Mouse (Mus musculus) MEL (cell line): ENCODE measurements around the gene Uvssa. TPM values are rescaled to one million over a fixed set of nuclear protein-coding genes. Genes with fewer than 3 reads are reported as not detected.

ENCODE experiments used
- DNase-seq: peaks from one replicate; pipeline ENCODE4 v3.0.0; 2011; ENCODE audit warnings: low read depth, low spot score
- H3K27ac ChIP-seq: 2 replicates; pipeline ENCODE4 v1.5.1; 2012; ENCODE audit warnings: low read depth, mild to moderate bottlenecking, control low read depth, low read length, moderate library complexity; ENCODE audit not compliant: control insufficient read depth
- H3K27me3 ChIP-seq, 2 experiments: fragments of 150-350 bp in 1 of 2; sonication (generic) in 1 of 2; 2 replicates each; pipeline ENCODE4 v1.6.1; 2012; ENCODE audit warnings: low read length in 2 of 2, mild to moderate bottlenecking in 2 of 2, improper control_type of control experiment in 1 of 2, moderate library complexity in 1 of 2; ENCODE audit not compliant: insufficient read depth in 2 of 2, control insufficient read depth in 1 of 2
- H3K36me3 ChIP-seq, 2 experiments: 2 replicates each; pipeline ENCODE4 v1.6.1; 2012 to 2014; ENCODE audit warnings: low read length in 2 of 2, improper control_type of control experiment in 1 of 2, inconsistent platforms in 1 of 2, mild to moderate bottlenecking in 1 of 2; ENCODE audit not compliant: insufficient read depth in 2 of 2, control insufficient read depth in 1 of 2
- H3K4me1 ChIP-seq, 2 experiments: fragments of 150-350 bp in 1 of 2; sonication (generic) in 1 of 2; 2 replicates each; pipeline ENCODE4 v1.6.1; 2012; ENCODE audit warnings: low read length in 2 of 2, improper control_type of control experiment in 1 of 2, mild to moderate bottlenecking in 1 of 2; ENCODE audit not compliant: insufficient read depth in 2 of 2, control insufficient read depth in 1 of 2
- H3K4me3 ChIP-seq, 2 experiments: fragments of 150-350 bp in 1 of 2; sonication (generic) in 1 of 2; 2 replicates each; pipeline ENCODE4 v1.5.1; 2012; ENCODE audit warnings: low read depth in 2 of 2, low read length in 2 of 2, mild to moderate bottlenecking in 2 of 2, moderate library complexity in 2 of 2, control low read depth in 1 of 2, improper control_type of control experiment in 1 of 2; ENCODE audit not compliant: control insufficient read depth in 1 of 2, insufficient read depth in 1 of 2
- H3K79me2 ChIP-seq: 2 replicates; pipeline ENCODE4 v1.6.1; 2012; ENCODE audit warnings: mild to moderate bottlenecking, low read length, moderate library complexity; ENCODE audit not compliant: control insufficient read depth, poor library complexity, insufficient read depth
- H3K9ac ChIP-seq: 2 replicates; pipeline ENCODE4 v1.6.1; 2012; ENCODE audit warnings: low read depth, mild to moderate bottlenecking, control low read depth, low read length, moderate library complexity; ENCODE audit not compliant: control insufficient read depth, poor library complexity, severe bottlenecking
- H3K9me3 ChIP-seq: fragments of 150-350 bp; sonication (generic); replicated peaks from 2 replicates; pipeline ENCODE4 v1.6.1; 2012; ENCODE audit warnings: mild to moderate bottlenecking, low read length, improper control_type of control experiment, moderate library complexity; ENCODE audit not compliant: insufficient read depth
- E2F4 ChIP-seq: IDR thresholded peaks from 2 replicates; pipeline ENCODE4 v1.6.1; 2011; ENCODE audit warnings: low read depth, low read length, improper control_type of control experiment, borderline replicate concordance
- ELF1 ChIP-seq: IDR thresholded peaks from 2 replicates; pipeline ENCODE4 v1.6.1; 2014; ENCODE audit warnings: low read depth, mild to moderate bottlenecking, inconsistent platforms, low read length, improper control_type of control experiment, moderate library complexity
- GABPA ChIP-seq: IDR thresholded peaks from 2 replicates; pipeline ENCODE4 v1.6.1; 2012; ENCODE audit warnings: low read depth, mild to moderate bottlenecking, inconsistent platforms, low read length, improper control_type of control experiment, moderate library complexity
- GATA1 ChIP-seq: IDR thresholded peaks from 2 replicates; pipeline ENCODE4 v1.6.1; 2011; ENCODE audit warnings: low read depth, low read length, improper control_type of control experiment
- KAT2A ChIP-seq: conservative IDR thresholded peaks from 2 replicates; pipeline ENCODE4 v1.6.1; 2012; ENCODE audit warnings: low read depth, low read length, improper control_type of control experiment, inconsistent platforms
- MAX ChIP-seq: IDR thresholded peaks from 2 replicates; pipeline ENCODE4 v1.6.1; 2011; ENCODE audit warnings: low read length, improper control_type of control experiment
- MEF2A ChIP-seq: IDR thresholded peaks from 2 replicates; pipeline ENCODE4 v1.6.1; 2014; ENCODE audit warnings: low read depth, mild to moderate bottlenecking, inconsistent platforms, low read length, improper control_type of control experiment; ENCODE audit not compliant: poor library complexity, insufficient replicate concordance, severe bottlenecking; ENCODE audit errors: extremely low read depth
- POLR2A ChIP-seq, 2 experiments: IDR thresholded peaks; 2 replicates each; pipeline ENCODE4 v1.6.1; 2011 to 2012; ENCODE audit warnings: low read length in 2 of 2, mild to moderate bottlenecking in 2 of 2, control low read depth in 1 of 2, improper control_type of control experiment in 1 of 2, low read depth in 1 of 2, moderate library complexity in 1 of 2; ENCODE audit not compliant: control insufficient read depth in 1 of 2, insufficient read depth in 1 of 2, poor library complexity in 1 of 2
- POLR2AphosphoS5 ChIP-seq: IDR thresholded peaks from 2 replicates; pipeline ENCODE4 v1.6.1; 2012; ENCODE audit warnings: low read depth, borderline replicate concordance, mild to moderate bottlenecking, inconsistent platforms, low read length, moderate library complexity, mixed read lengths
- RCOR1 ChIP-seq: IDR thresholded peaks from 2 replicates; pipeline ENCODE4 v1.6.1; 2012; ENCODE audit warnings: low read depth, mild to moderate bottlenecking, inconsistent platforms, low read length, improper control_type of control experiment
- SMC3 ChIP-seq: IDR thresholded peaks from 2 replicates; pipeline ENCODE4 v1.6.1; 2011; ENCODE audit warnings: low read depth, low read length, improper control_type of control experiment
- TBP ChIP-seq: IDR thresholded peaks from 2 replicates; pipeline ENCODE4 v1.8.0; 2011; ENCODE audit warnings: low read depth, low read length, improper control_type of control experiment
- ZC3H11A ChIP-seq: IDR thresholded peaks from 2 replicates; pipeline ENCODE4 v1.6.1; 2012; ENCODE audit warnings: low read depth, mild to moderate bottlenecking, inconsistent platforms, low read length, improper control_type of control experiment
- ZKSCAN1 ChIP-seq: IDR thresholded peaks from 2 replicates; pipeline ENCODE4 v1.6.1; 2012; ENCODE audit warnings: low read depth, mild to moderate bottlenecking, inconsistent platforms, low read length, improper control_type of control experiment, moderate library complexity
- ZMIZ1 ChIP-seq: IDR thresholded peaks from 2 replicates; pipeline ENCODE4 v1.6.1; 2012; ENCODE audit warnings: low read depth, mild to moderate bottlenecking, inconsistent platforms, low read length, improper control_type of control experiment, moderate library complexity
- ZNF384 ChIP-seq: IDR thresholded peaks from 2 replicates; pipeline ENCODE4 v1.6.1; 2012; ENCODE audit warnings: low read depth, mild to moderate bottlenecking, inconsistent platforms, low read length, improper control_type of control experiment
- polyA plus RNA-seq, 2 experiments: library from polyadenylated mRNA; stranded (reverse) in 1 of 2; unstranded in 1 of 2; fragments of >175 nt in 1 of 2; fragments of >200 nt in 1 of 2; gene quantifications; 2 replicates each; pipeline versions ENCODE4 v1.2.1 to v1.2.4; 2012; ENCODE audit warnings: low replicate concordance in 2 of 2, low read depth in 1 of 2; ENCODE audit not compliant: insufficient read length in 2 of 2, insufficient read depth in 1 of 2, missing spikeins in 1 of 2
- total RNA-seq: library from RNA; depleted of rRNA; stranded (reverse); fragments of 300-350 nt; gene quantifications from 2 replicates; pipeline ENCODE4 v1.2.3, GENCODE M21; 2012

The Uvssa gene
- total and polyA plus RNA-seq, 3 experiments = 6.3 to 10.6 TPM; not detected in 1

DNA sequence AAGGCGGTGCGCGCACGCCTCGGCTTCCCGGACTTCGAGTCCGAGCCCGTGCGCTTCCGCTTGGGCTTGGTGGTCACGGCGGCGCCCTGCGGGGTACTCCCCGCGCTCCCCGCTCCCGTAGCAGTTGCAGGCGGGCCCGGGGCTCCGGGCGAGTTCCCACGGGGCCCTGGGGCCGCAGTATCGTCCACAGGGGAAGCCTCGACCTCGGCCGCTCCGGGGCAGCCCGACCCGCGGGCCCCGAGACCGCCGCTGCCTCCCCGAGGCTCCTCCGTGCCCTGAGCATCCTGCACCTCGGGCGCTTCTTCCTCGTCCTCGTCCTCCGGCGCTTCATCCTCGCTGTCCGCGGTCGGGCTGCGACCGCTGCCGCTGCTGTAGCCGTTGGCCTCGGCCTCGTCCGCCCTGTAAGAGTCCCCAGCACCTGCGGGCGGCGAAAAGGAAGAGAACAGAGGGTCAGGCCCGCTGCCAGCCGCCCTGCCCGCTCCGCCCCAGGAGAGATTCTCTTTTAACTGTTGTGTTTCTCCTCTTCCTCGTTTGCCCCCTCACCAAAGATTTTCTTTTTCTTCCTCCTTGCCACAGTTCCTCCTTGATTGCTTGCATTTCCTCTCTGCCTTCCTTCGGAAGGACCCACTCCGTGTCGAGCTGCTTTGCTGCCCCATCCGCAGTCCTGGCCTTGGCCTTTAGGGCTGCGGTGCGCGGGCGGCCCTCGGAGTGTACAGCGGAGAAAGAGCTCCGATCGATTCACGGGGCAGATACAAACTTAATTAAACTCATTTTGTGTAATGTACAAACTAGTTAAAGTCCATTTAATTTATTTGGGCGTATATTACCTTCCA, 53.0 kb downstream of the Uvssa start:
- Histone ChIP-seq H3K79me2 (no peaks in the 10 kb centered on the region), H3K9ac (no peak overlapping the region), H3K4me1 (no peaks in the 10 kb centered on the region), H3K9me3 (no peaks in the 10 kb centered on the region), H3K27me3 (no peaks in the 10 kb centered on the region), H3K27ac (no peak overlapping the region), H3K4me3 (no peak overlapping the region), H3K36me3 (no peaks in the 10 kb centered on the region)
- no peak for DNase-seq
- no peak for TF ChIP-seq ZNF384
- TF ChIP-seq ZMIZ1 = no peak
- no peak for TF ChIP-seq MAX
- TF ChIP-seq GATA1 = no peak
- no peak for TF ChIP-seq ZC3H11A
- TF ChIP-seq POLR2AphosphoS5 = no peak

DNA sequence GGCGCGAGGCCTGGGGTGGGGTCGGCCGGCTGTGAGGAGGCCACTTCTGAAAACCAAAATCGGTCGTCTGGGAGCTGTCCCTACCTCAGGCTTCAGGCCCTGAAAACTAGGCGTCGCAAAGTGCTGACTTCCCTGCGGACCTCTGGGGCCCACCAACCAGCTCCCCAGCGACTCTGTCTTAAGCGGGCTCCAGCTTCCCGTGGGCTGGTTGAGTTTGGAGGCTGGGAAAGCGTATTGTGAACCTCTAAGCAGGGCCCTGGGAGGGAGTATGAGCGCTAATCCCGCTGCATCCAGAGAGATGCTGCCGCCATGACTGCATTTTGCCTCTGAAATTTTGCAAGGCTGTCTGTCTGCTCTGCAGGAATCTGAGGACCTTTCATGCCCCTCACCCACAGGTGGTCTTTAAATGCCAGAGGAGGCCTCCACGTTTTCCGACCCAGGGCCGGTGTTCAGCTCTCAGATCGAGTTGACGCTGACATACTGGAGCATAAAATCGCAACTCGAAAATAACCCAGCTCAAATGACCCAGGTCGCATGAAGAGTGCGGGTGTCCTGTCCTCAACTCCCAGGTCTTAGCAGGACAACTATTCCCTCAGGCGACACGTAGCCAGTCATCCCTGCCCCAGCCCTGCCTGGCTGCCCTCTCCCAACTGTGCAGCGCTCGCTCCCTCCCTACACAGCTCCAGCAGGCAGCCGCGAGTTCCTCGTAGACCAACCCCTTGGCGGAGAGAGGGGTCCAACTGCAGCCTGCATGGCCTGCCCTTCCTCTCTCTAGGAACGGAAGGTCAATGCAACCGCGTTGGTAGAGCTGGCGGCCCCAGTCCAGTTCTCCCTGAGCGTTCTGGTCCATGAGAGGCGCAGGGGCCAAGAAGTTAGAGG, 53.9 kb downstream of the Uvssa start:
- Histone ChIP-seq H3K4me3 (no peak overlapping the region), H3K79me2 (no peaks in the 10 kb centered on the region), H3K27me3 (no peaks in the 10 kb centered on the region), H3K4me1 (no peaks in the 10 kb centered on the region), H3K36me3 (no peaks in the 10 kb centered on the region), H3K9ac (no peak overlapping the region), H3K27ac (no peak overlapping the region), H3K9me3 (no peaks in the 10 kb centered on the region)
- TF ChIP-seq ZMIZ1 (no peak), POLR2A (IDR thresholded peaks at IDR 0.05; ENCODE audit: control insufficient read depth in 1 of 2, insufficient read depth in 1 of 2, low read depth in 1 of 2, low read length in 2 of 2, poor library complexity in 1 of 2) (no peak), ELF1 (no peak)
- no peak for DNase-seq

DNA sequence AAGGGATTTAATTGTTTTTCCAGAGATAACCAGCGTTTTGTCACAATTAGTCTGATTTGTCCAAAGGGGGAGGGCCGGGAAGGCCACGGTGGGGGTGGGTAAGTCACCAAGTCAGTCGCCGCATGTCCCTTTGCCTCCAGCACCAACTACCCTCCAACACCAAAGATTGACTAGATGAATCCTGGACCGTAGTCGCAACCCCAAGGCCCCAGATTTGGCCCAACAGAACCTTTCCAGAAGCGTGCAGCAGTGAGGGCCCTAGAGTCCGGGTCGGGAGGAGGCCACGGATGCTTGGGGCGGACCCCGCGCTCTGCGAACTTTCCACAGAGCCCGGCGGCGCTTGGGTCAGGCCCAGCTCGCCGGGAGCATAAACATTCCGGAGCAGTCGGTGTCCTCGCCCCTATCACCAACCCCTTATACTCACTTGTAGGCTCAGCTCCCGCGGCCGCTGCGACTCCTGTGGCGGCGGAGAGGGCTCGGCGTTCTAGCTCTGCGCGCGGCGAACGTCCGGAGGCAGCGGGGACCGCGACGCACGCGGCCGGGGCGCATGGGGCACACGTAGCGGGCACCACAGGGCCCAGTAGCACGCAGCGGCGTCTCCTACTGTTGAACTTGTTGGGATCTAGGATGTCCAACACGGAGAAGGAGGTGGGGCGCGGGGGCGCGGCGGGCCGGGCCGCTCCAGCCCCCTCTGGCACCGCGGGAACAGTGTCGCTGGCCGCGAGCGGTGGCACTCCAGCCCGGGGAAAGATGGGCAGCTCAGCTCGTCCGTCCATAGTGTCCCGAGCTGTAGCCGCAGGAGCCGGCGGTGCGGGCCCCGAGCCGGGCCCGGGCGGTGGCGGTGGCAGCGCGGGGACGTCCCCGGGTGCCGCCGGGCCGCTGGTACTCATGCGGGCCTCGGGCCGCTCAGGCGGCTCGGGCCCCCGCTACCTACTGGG, 55.1 kb downstream of the Uvssa start, which contains the start of gene Nkx1-1:
TSS of gene Nkx1-1 (minus strand) at position 776 of the 938 bp plus-strand sequence.
- Histone ChIP-seq H3K9me3 (no peaks in the 10 kb centered on the region), H3K27me3 (no peaks in the 10 kb centered on the region), H3K4me3 (no peak within 1 kb of the TSS)

More for the DNA sequence above, 55.1 kb downstream of the Uvssa start, which contains the start of gene Nkx1-1:
- Histone ChIP-seq H3K36me3 (no peaks in the 10 kb centered on the region), H3K9ac (no peak within 1 kb of the TSS), H3K27ac (no peak within 1 kb of the TSS), H3K4me1 (no peaks in the 10 kb centered on the region)
- no peak for DNase-seq
- TF ChIP-seq RCOR1 (no peak), E2F4 (no peak), TBP (no peak), GABPA (no peak), MEF2A (no peak), KAT2A (no peak), SMC3 (no peak), ZKSCAN1 (no peak)
- TF ChIP-seq, all 39 proteins: peak for 0
- H3K79me2 ChIP-seq = no peaks in the 10 kb centered on the region
